Mouse (Mus musculus) neural tube, embryonic 10.5 days (tissue): ENCODE data around the gene Emc7.

Source experiments
- DNase-seq: peaks from one replicate; pipeline ENCODE4 v3.0.0-alpha.2; 2017; ENCODE audit warnings: low spot score; ENCODE audit errors: extremely low spot score

Emc7 gene

DNA sequence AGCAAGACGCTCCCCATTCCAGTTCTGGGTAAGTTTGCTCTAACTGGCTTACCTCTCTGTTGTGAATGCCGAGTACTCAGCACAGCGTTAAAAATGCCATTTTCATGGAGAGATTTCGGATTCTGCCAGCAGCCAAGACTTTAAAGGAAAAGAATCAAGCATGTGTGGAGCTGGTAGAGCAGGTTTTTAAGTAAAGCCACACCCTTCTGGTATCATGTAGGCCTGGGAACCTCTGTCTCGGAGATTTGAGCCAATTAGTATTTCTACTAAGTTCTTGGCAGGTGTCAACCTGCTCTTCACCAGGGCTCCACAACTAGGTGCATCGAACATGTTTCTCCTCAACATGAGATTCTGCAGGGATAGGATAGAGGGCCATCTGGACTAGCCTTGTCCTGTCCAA is 21.8 kb downstream of the Emc7 start:
- DNase-seq = no peak

- no peak for DNase-seq
These were observed 25.9 kb downstream of the Emc7 start, which contains the start of gene Chrm5 for GRCm38 (mm10) chr2:112480669-112481068. Chrm5 (minus strand) TSS chr2:112480769.

- DNase-seq = peak; percentile 36
These were observed 26.8 kb downstream of the Emc7 start for GRCm38 (mm10) chr2:112481564-112481963.

DNA sequence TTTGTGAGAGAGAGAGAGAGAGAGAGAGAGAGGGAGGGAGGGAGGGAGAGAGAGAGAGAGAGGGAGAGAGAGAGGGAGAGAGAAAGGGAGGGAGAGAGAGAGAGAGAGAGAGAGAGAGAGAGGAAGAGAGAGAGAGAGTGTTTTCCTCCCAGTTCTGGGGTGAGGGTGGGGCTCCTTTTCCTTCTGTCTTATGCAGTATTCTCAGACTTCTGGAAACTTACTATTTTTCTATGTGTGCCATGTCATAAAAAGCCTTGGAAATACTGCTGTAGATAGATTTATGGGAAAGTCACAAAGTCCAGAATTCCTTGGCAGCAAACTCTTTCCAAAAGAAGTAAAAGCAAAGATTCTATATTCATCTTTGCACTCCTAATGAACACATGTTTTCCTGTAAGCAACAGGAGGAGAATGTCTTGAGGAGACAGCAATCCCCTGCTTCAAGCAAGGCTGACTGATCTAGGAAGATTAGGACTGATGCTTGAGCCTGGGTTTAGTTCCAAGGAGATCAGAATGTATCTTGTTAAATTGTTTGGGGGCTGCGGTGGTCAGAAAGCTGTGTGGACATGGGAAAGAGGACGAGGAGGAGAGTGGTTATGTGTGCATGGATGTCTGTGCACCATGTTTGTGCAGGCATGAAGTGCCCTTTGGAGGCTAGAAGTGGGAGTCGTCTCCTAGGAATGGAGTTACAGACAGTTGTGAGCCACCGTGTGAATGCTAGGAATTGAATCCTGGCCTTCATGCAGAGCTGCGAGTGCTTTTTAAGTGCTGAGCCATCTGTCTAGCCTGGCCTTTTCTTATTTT is 27.9 kb downstream of the Emc7 start:
- DNase-seq = no peak

- DNase-seq = no peak
These were observed 28.5 kb downstream of the Emc7 start for GRCm38 (mm10) chr2:112483334-112483651.

DNA sequence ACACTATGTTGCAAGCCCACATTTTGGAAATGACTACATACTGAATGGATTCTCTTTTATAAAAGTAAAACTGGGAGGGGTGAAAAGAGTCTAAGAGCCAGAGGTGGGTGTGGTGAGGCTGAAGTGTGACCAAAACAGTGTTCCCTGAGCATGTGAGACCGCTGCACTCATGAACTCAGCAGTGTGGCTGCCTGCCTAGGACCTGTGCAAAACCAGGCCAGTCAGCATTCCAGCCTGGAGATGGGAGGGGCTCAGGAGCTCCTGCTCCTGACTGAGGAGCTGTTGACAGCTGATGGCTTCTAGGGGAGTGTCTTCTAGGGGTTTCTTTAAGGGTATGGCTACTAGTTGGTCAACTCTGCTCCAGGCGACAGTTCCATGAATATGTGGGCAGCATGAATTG is 30.1 kb downstream of the Emc7 start:
- no peak for DNase-seq

DNA sequence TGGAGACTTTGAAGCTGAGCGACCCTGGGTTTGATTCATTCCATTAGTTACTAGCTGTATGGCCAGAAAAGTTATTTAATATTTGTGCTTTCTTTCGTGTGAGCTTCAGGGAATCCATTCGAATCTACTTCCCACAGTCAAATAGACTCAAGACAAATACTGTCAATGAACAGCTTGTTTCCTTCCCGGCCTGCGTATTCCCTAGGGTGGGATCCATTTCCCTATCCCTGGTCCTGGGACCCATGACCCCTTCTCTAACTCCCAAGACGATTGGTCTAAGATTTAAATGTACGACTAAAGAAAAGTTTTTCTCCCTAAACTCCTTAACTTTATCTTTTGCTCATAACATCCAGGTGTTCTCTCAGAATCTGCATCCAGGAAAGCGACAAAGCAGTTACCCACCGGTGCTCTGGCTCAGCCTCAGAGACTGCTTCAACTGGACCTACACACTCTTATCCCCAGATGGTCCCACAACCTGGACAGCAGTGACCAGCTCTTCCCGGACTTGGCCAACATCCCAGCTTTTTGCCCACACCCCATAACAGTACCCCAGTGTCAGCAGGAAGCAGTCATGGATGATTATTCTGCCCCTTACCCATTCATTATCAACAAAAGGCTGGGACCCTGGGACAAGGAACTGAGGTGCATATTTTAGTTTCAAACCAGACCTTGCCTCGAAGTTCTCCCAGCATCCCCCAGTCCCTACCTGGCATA is 35.8 kb downstream of the Emc7 start:
- DNase-seq = no peak

GRCm38 (mm10) chr2:112491629-112492028 is 36.8 kb downstream of the Emc7 start:
- no peak for DNase-seq

GRCm38 (mm10) chr2:112492431-112492855 is 37.6 kb downstream of the Emc7 start:
- DNase-seq = no peak

DNA sequence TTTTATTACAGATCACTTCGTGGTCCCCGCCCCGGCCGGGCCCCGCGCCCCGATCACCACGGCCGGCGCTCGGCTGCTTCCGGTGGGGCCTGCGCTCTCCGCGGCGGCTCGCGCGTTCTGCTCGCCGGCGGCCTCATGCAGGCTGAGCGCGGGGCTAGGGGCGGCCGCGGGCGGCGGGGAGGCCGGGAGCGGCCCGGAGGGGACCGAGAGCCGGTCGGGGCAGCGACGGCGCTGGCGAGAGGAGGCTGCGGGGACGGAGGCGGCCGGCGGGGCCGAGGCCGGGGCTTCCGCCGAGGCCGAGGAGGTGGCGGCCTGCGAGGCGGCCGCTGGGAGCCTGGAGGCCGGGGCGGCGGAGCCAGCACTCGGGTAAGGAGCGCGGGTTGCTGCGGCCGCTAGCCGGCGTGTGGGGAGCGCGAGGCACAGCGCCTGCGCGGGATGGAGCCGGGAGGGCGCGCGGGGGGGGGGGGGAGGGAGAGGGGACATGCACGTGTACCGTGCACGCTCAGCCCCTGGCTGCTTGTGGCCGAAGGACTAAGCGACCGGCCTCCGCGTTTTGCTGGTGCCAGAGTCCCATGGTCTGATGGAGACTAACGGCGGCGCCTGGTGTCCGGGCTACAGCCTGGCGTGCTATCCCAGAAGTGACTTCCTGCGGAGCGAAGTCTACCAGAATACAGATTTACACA is 38.2 kb downstream of the Emc7 start, which contains the start of gene Aven:
Gene Aven (plus strand): TSS at position 109 of the 683 bp plus-strand sequence.
- peak; percentile 87 for DNase-seq

- no peak for DNase-seq
These were observed 38.9 kb downstream of the Emc7 start for GRCm38 (mm10) chr2:112493539-112494260.

- DNase-seq = no peak
These were observed 43.1 kb downstream of the Emc7 start for GRCm38 (mm10) chr2:112497851-112498250.

GRCm38 (mm10) chr2:112501209-112501608 is 46.4 kb downstream of the Emc7 start:
- peak; percentile 56 for DNase-seq

GRCm38 (mm10) chr2:112503978-112504377 is 49.2 kb downstream of the Emc7 start:
- DNase-seq = no peak

DNA sequence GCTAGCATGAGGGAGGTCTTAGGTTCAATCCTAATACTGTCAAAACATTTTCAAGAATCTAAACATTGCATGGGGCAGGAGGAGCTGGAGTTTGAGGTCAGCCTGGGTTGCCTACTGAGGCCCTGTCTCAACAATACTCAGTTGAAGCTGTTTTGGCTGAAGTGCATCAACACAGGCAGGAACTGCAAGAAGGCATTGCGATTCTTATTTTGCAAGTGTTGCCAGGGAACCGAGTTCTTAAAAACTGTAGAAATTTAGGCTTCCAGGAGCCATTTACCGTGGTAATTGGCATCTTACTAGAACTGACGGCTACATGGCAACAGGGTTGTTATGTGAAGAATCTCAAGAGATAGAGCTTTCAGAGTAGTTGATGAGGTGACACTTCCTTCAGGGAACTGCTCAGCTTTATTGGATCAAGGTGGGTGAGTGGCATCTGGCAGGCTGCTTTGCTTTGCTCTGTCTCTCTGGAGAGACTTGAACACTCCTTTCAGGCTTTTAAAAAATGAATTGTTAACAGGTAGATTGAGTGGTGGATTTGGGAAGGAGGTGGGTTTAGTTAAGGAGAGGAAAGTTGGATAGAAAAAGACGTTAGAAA is 52.1 kb downstream of the Emc7 start:
- no peak for DNase-seq

DNA sequence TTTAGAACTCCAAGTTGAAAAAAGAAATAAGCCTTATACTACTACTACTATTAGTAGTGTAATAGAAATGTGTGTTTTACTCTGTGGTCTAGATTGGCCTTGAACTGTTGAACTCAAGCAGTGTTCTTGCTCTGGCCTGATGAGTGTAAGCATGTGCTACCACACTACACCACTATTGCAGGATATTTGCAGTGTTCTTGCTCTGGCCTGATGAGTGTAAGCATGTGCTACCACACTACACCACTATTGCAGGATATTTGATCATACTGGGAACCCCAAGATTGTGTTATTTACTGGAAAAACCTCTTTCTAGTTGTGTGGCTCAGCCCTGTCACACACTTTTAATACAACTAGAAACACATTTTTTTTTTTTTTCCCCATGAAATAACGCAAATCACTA is 52.6 kb downstream of the Emc7 start:
- DNase-seq = no peak

DNA sequence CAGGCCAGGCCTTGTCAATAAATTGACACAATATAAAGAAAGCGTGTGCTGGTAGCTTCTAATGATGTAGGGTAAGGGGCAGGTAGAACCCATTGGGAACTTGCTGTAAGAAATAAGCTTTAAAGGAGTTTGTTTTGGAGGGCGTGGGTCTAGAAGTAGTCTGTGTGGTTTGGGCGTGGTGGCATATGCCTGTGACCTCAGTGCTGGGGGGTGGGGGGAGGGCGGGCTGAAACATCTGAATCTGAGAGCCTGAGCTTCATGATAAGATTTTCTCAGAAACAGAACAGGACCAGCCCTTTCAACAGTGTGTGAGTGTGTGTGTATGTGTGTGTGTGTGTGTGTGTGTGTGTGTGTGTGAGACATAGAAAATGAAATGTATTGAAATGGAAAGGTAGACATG is 55.3 kb downstream of the Emc7 start:
- DNase-seq = no peak

- no peak for DNase-seq
These were observed 58.2 kb downstream of the Emc7 start for GRCm38 (mm10) chr2:112513036-112513435.

GRCm38 (mm10) chr2:112516728-112517127 is 61.9 kb downstream of the Emc7 start:
- DNase-seq = no peak

GRCm38 (mm10) chr2:112517218-112517617 is 62.4 kb downstream of the Emc7 start:
- DNase-seq = no peak

GRCm38 (mm10) chr2:112518541-112518940 is 63.7 kb downstream of the Emc7 start:
- DNase-seq = no peak
